Mouse (Mus musculus): ENCODE data around the gene Adgrl4. TPM values are rescaled to one million over a fixed set of nuclear protein-coding genes. Genes with fewer than 3 reads are reported as not detected.

The Adgrl4 gene
- polyA plus RNA-seq (2015; fragmentation: Nextera tagmentation; extraction: Ambion mirVana): 28.8 and 29.0 TPM in 2 replicates

GRCm38 (mm10) chr3:151437693-151438092, at the start of gene Adgrl4:
Gene Adgrl4 (plus strand): TSS chr3:151437887.
- peak within 1 kb of the TSS; percentile 49 for H3K4me3 ChIP-seq (ENCODE audit: low read length)
- 3% methylated on average over 17 of the region's 17 CpGs for WGBS
- no peaks in the 10 kb centered on the region for H3K36me3 ChIP-seq (ENCODE audit: insufficient read depth, low read length)
- peak within 1 kb of the TSS; percentile 65 for H3K9ac ChIP-seq (replicated peaks; ENCODE audit: low read length)
- no peaks in the 10 kb centered on the region for H3K9me3 ChIP-seq (ENCODE audit: low read length)
- H3K4me1 ChIP-seq (ENCODE audit: insufficient read depth, low read length): peaks cover 8% of the 10 kb centered on the region
- no peaks in the 10 kb centered on the region for H3K27me3 ChIP-seq (ENCODE audit: insufficient read depth, low read length)
- peak within 1 kb of the TSS; percentile 63 for H3K4me2 ChIP-seq (replicated peaks; ENCODE audit: low read depth, low read length)
- 0 out of 2 replicates have a peak within 1 kb of the TSS, but pooled peaks have one; percentile 40 for H3K27ac ChIP-seq (ENCODE audit: low read length)
- peak; percentile 93 for ATAC-seq (ENCODE audit: low FRiP score, low TSS enrichment)

GRCm38 (mm10) chr3:151390912-151391311, 46.8 kb upstream of the Adgrl4 start:
- no peaks in the 10 kb centered on the region for H3K9me3 ChIP-seq (ENCODE audit: low read length)
- 0 out of 2 replicates have a peak, but pooled peaks cover 4% of the 10 kb centered on the region for H3K4me1 ChIP-seq (ENCODE audit: insufficient read depth, low read length)
- no peak; the same call in 1 of the 2 replicates for ATAC-seq (ENCODE audit: low FRiP score, low TSS enrichment)
- H3K36me3 ChIP-seq (ENCODE audit: insufficient read depth, low read length): no peaks in the 10 kb centered on the region
- H3K27me3 ChIP-seq (ENCODE audit: insufficient read depth, low read length): no peaks in the 10 kb centered on the region
- no peak overlapping the region for H3K9ac ChIP-seq (replicated peaks; ENCODE audit: low read length)
- H3K4me3 ChIP-seq (ENCODE audit: low read length): no peak overlapping the region
- H3K4me2 ChIP-seq (replicated peaks; ENCODE audit: low read depth, low read length): no peak overlapping the region
- H3K27ac ChIP-seq (ENCODE audit: low read length): no peak overlapping the region

DNA sequence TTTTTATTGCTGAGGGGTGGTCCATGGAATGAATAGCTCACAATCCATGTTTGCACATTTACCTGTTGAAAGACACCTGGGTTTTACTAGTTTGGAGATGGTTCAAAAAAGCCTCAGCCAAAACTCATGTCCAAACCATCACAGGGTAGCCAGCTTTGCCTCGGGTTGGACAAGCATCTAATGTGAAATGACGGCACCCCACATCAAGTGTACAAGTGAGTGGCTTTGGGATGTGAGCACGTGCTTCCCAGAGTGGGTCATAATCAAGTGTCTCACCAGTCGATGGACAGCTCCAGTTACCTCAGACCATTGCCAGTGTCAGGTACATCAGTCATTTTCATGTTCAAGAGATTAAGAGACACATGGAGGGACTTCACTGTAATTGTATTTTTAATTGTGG, 44.8 kb upstream of the Adgrl4 start:
- Histone ChIP-seq H3K4me1 (ENCODE audit: insufficient read depth, low read length) (0 out of 2 replicates have a peak, but pooled peaks cover 4% of the 10 kb centered on the region), H3K4me2 (replicated peaks; ENCODE audit: low read depth, low read length) (no peak overlapping the region), H3K27me3 (ENCODE audit: insufficient read depth, low read length) (no peaks in the 10 kb centered on the region), H3K4me3 (ENCODE audit: low read length) (no peak overlapping the region), H3K27ac (ENCODE audit: low read length) (no peak overlapping the region), H3K9me3 (ENCODE audit: low read length) (no peaks in the 10 kb centered on the region), H3K36me3 (ENCODE audit: insufficient read depth, low read length) (no peaks in the 10 kb centered on the region), H3K9ac (replicated peaks; ENCODE audit: low read length) (no peak overlapping the region)
- ATAC-seq (ENCODE audit: low FRiP score, low TSS enrichment): no peak
- WGBS: 87% methylated on average over 4 of the region's 4 CpGs

GRCm38 (mm10) chr3:151393330-151393729, 44.4 kb upstream of the Adgrl4 start:
- WGBS: 92% methylated on average over 1 of the region's 1 CpGs
- Histone ChIP-seq H3K4me1 (ENCODE audit: insufficient read depth, low read length) (0 out of 2 replicates have a peak, but pooled peaks cover 4% of the 10 kb centered on the region), H3K27me3 (ENCODE audit: insufficient read depth, low read length) (no peaks in the 10 kb centered on the region), H3K9me3 (ENCODE audit: low read length) (no peaks in the 10 kb centered on the region), H3K4me3 (ENCODE audit: low read length) (no peak overlapping the region), H3K4me2 (replicated peaks; ENCODE audit: low read depth, low read length) (no peak overlapping the region), H3K27ac (ENCODE audit: low read length) (no peak overlapping the region), H3K9ac (replicated peaks; ENCODE audit: low read length) (no peak overlapping the region), H3K36me3 (ENCODE audit: insufficient read depth, low read length) (no peaks in the 10 kb centered on the region)
- ATAC-seq (ENCODE audit: low FRiP score, low TSS enrichment): no peak

- Histone ChIP-seq H3K27me3 (ENCODE audit: insufficient read depth, low read length) (no peaks in the 10 kb centered on the region), H3K9me3 (ENCODE audit: low read length) (no peaks in the 10 kb centered on the region), H3K4me3 (ENCODE audit: low read length) (no peak overlapping the region), H3K4me2 (replicated peaks; ENCODE audit: low read depth, low read length) (no peak overlapping the region), H3K27ac (ENCODE audit: low read length) (no peak overlapping the region), H3K9ac (replicated peaks; ENCODE audit: low read length) (no peak overlapping the region), H3K4me1 (ENCODE audit: insufficient read depth, low read length) (no peaks in the 10 kb centered on the region), H3K36me3 (ENCODE audit: insufficient read depth, low read length) (no peaks in the 10 kb centered on the region)
- ATAC-seq (ENCODE audit: low FRiP score, low TSS enrichment): no peak
- 84% methylated on average over 1 of the region's 1 CpGs for WGBS
These were observed 38.4 kb upstream of the Adgrl4 start for GRCm38 (mm10) chr3:151399270-151399669.

- no peak overlapping the region for H3K4me2 ChIP-seq (replicated peaks; ENCODE audit: low read depth, low read length)
- H3K27me3 ChIP-seq (ENCODE audit: insufficient read depth, low read length): no peaks in the 10 kb centered on the region
- H3K27ac ChIP-seq (ENCODE audit: low read length): no peak overlapping the region
- H3K4me1 ChIP-seq (ENCODE audit: insufficient read depth, low read length): no peaks in the 10 kb centered on the region
- H3K4me3 ChIP-seq (ENCODE audit: low read length): no peak overlapping the region
- H3K36me3 ChIP-seq (ENCODE audit: insufficient read depth, low read length): no peaks in the 10 kb centered on the region
- H3K9me3 ChIP-seq (ENCODE audit: low read length): no peaks in the 10 kb centered on the region
- H3K9ac ChIP-seq (replicated peaks; ENCODE audit: low read length): no peak overlapping the region
- ATAC-seq (ENCODE audit: low FRiP score, low TSS enrichment): no peak
- 78% methylated on average over 2 of the region's 2 CpGs for WGBS
These were observed 26.7 kb upstream of the Adgrl4 start for GRCm38 (mm10) chr3:151411031-151411430.

GRCm38 (mm10) chr3:151411488-151411887, 26.2 kb upstream of the Adgrl4 start:
- Histone ChIP-seq H3K27me3 (ENCODE audit: insufficient read depth, low read length) (no peaks in the 10 kb centered on the region), H3K4me2 (replicated peaks; ENCODE audit: low read depth, low read length) (no peak overlapping the region), H3K27ac (ENCODE audit: low read length) (no peak overlapping the region), H3K9ac (replicated peaks; ENCODE audit: low read length) (no peak overlapping the region), H3K9me3 (ENCODE audit: low read length) (no peaks in the 10 kb centered on the region), H3K36me3 (ENCODE audit: insufficient read depth, low read length) (no peaks in the 10 kb centered on the region), H3K4me1 (ENCODE audit: insufficient read depth, low read length) (no peaks in the 10 kb centered on the region), H3K4me3 (ENCODE audit: low read length) (no peak overlapping the region)
- WGBS: 88% methylated on average over 4 of the region's 4 CpGs
- ATAC-seq (ENCODE audit: low FRiP score, low TSS enrichment): no peak

DNA sequence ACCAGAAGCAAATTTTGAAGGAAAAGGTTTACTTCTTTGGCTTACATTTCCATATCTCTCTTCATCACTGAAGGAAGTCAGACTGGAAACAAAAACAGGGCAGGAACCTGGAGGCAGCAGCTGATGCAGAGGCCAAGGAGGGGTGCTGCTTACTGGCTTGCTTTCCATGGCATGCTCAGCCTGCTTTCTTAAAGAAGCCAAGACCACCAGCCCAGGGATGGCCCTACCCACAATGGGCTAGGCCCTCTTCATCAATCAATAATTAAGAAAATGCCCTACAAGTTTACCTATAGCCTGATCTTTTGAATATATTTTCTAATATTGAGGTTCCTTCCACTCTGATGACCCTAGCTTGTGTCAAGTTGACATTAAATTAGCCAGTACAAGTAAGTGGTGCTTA, 20.8 kb upstream of the Adgrl4 start:
- H3K4me2 ChIP-seq (replicated peaks; ENCODE audit: low read depth, low read length): no peak overlapping the region
- H3K27me3 ChIP-seq (ENCODE audit: insufficient read depth, low read length): no peaks in the 10 kb centered on the region
- no peaks in the 10 kb centered on the region for H3K4me1 ChIP-seq (ENCODE audit: insufficient read depth, low read length)
- no peak overlapping the region for H3K4me3 ChIP-seq (ENCODE audit: low read length)
- no peak for ATAC-seq (ENCODE audit: low FRiP score, low TSS enrichment)
- no peaks in the 10 kb centered on the region for H3K36me3 ChIP-seq (ENCODE audit: insufficient read depth, low read length)
- no peaks in the 10 kb centered on the region for H3K9me3 ChIP-seq (ENCODE audit: low read length)
- no peak overlapping the region for H3K9ac ChIP-seq (replicated peaks; ENCODE audit: low read length)
- H3K27ac ChIP-seq (ENCODE audit: low read length): no peak overlapping the region

DNA sequence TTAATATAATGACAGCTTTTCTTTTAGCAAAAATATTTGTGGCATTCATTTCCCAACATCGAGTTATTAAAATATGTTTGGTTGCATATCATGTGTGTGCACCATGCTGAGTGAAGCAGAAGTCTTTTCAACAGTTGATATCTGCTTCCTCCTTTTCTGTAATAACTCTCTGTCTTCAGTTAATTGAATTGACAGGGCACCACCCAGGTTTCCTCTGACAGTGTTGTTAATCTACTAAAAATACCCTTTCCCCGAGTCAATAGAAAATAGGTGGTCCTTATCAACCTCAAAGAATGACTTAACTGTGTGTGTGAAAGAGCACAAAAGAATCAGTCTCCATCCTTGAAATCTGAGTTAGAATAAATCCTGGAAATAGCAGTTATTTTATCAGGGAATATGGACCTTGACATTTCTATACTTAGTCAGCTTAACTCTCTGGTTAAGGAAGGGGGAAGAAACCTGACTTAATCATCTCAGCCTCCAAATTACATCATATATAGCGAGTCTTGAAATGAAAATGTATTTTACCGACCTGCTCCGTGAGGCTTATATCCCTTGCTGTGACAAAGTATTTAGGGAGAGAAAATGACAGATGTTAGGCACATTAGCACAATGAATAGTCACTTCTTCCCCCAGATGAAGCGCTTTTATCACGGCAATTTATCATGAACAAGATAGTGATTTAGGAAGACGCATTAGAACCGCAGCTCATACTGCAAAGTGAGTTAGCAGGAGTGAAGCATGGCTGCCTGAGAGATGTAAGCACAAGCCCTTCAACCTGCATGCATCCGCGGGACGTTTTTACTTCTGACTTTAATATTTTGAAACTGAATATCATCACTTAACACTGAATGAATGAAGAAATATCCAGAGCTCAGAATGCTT, 19.8 kb upstream of the Adgrl4 start:
- H3K27me3 ChIP-seq (ENCODE audit: insufficient read depth, low read length): no peaks in the 10 kb centered on the region
- H3K4me3 ChIP-seq (ENCODE audit: low read length): no peak overlapping the region
- H3K36me3 ChIP-seq (ENCODE audit: insufficient read depth, low read length): no peaks in the 10 kb centered on the region
- 58% methylated on average over 12 of the region's 12 CpGs for WGBS
- H3K9ac ChIP-seq (replicated peaks; ENCODE audit: low read length): no peak overlapping the region
- no peaks in the 10 kb centered on the region for H3K9me3 ChIP-seq (ENCODE audit: low read length)
- no peak overlapping the region for H3K27ac ChIP-seq (ENCODE audit: low read length)
- no peak overlapping the region for H3K4me2 ChIP-seq (replicated peaks; ENCODE audit: low read depth, low read length)
- H3K4me1 ChIP-seq (ENCODE audit: insufficient read depth, low read length): no peaks in the 10 kb centered on the region
- ATAC-seq (ENCODE audit: low FRiP score, low TSS enrichment): no peak
